Mouse (Mus musculus) hindbrain, embryonic 12.5 days (tissue): ENCODE measurements at regions not wholly inside any gene's neighbourhood (a gene's known extent, or its start where the extent isn't known, plus 50 kb on each side); places are given as distances from the start of the nearest gene placed in this dataset.

Source experiments
- ATAC-seq: fragments of 200-750 bp; cut with Nextera tagmentation; 2 replicates; pipeline ENCODE4 v1.8.0; 2017; ENCODE audit warnings: moderate TSS enrichment; ENCODE audit not compliant: low FRiP score
- H3K27ac ChIP-seq: fragments of 300-500 bp; sonication (generic); 2 replicates; pipeline ENCODE4 v1.5.1; 2016; ENCODE audit warnings: mild to moderate bottlenecking
- H3K27me3 ChIP-seq: fragments of 300-500 bp; sonication (generic); 2 replicates; pipeline ENCODE4 v1.6.1; 2016; ENCODE audit warnings: mild to moderate bottlenecking
- H3K36me3 ChIP-seq: fragments of 300-500 bp; sonication (generic); 2 replicates; pipeline ENCODE4 v1.6.1; 2016; ENCODE audit warnings: mild to moderate bottlenecking
- H3K4me1 ChIP-seq: fragments of 300-500 bp; sonication (generic); 2 replicates; pipeline ENCODE4 v1.6.1; 2016
- H3K4me2 ChIP-seq: fragments of 300-500 bp; sonication (generic); replicated peaks from 2 replicates; pipeline ENCODE4 v1.6.1; 2016; ENCODE audit warnings: mild to moderate bottlenecking
- H3K4me3 ChIP-seq: fragments of 300-500 bp; sonication (generic); 2 replicates; pipeline ENCODE4 v1.5.1; 2016; ENCODE audit warnings: mild to moderate bottlenecking
- H3K9ac ChIP-seq: fragments of 300-500 bp; sonication (generic); 2 replicates; pipeline ENCODE4 v1.6.1; 2016; ENCODE audit warnings: mild to moderate bottlenecking, moderate library complexity
- H3K9me3 ChIP-seq: fragments of 300-500 bp; sonication (generic); replicated peaks from 2 replicates; pipeline ENCODE4 v1.6.1; 2016; ENCODE audit warnings: mild to moderate bottlenecking
- WGBS: fragments of 180-500 bp; shearing (Covaris S2); methylation state at CpG from one replicate; pipeline ENCODE4 v1.1.7; 2016; 5-methylcytosine and 5-hydroxymethylcytosine counted together

DNA sequence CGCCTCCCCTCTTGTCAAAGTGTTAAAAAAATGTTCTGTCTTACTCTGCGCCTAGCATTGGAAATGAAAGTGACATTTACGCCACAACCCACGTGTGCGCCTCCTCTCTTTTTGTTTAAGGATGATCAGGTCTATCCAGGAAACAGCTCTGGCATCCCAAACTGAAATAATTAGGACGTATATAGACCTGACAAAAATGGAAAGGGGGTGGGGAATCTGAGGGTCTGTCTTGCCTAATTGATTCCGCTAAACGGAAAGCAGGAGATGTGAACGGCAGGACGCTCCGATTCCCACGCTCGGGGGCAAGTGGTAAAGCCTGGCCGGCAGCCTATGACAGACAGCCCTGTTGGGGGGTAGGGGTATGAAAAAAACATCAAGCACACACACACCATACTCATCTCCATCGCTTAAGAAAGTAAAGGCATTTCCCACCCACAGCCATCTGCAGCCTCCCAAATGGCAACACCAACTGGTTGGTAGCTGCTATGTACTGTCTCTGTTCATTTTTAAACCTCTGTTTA lies 235.8 kb downstream of the Mef2c start:
- Histone ChIP-seq H3K27me3 (no peaks in the 10 kb centered on the region), H3K27ac (peak overlapping the region; percentile 97), H3K4me2 (peak overlapping the region; percentile 60), H3K9me3 (no peaks in the 10 kb centered on the region), H3K4me1 (peaks cover 7% of the 10 kb centered on the region; the same call in 1 of the 2 replicates), H3K36me3 (no peaks in the 10 kb centered on the region; the same call in 1 of the 2 replicates), H3K9ac (peak overlapping the region; percentile 88), H3K4me3 (peak overlapping the region; percentile 46)
- WGBS = 2% methylated on average over 15 of the region's 15 CpGs
- ATAC-seq = peak; percentile 84

DNA sequence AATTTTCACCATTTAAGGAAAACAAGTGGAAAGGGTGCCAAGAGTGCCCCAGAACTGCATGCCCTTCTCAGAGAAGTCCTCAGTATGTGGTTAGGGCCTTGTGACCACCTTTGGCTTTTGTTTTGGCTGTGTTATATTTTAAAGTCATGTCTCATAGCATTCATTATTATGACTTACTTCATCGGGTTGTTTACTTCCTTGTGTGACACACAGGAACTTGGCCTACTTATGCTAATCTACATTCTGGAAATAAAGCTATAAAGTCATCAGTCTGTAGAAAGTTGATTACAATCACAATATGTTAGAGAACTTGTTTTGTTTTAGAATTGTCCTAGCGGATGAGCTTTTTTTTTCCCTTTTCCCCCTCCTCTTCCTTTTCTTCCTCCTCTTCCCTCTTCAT lies 236.3 kb downstream of the Mef2c start:
- WGBS = 23% methylated on average over 2 of the region's 2 CpGs
- peak overlapping the region; percentile 88 for H3K9ac ChIP-seq
- no peaks in the 10 kb centered on the region; the same call in 1 of the 2 replicates for H3K36me3 ChIP-seq

GRCm38 (mm10) chr13:83740771-83741170 lies 236.9 kb downstream of the Mef2c start:
- no peaks in the 10 kb centered on the region for H3K27me3 ChIP-seq
- ATAC-seq = no peak
- H3K4me3 ChIP-seq = peak overlapping the region; percentile 46
- no peaks in the 10 kb centered on the region for H3K9me3 ChIP-seq
- H3K4me1 ChIP-seq = peaks cover 11% of the 10 kb centered on the region; the same call in 1 of the 2 replicates
- peak overlapping the region; percentile 97 for H3K27ac ChIP-seq
- H3K9ac ChIP-seq = peak overlapping the region; percentile 88
- peak overlapping the region; percentile 60 for H3K4me2 ChIP-seq
- WGBS = 11% methylated on average over 4 of the region's 4 CpGs
- H3K36me3 ChIP-seq = no peaks in the 10 kb centered on the region; the same call in 1 of the 2 replicates

More for the DNA sequence above, 236.3 kb downstream of the Mef2c start:
- peak overlapping the region; percentile 46 for H3K4me3 ChIP-seq
- no peaks in the 10 kb centered on the region for H3K27me3 ChIP-seq
- no peaks in the 10 kb centered on the region for H3K9me3 ChIP-seq
- H3K4me1 ChIP-seq = peaks cover 11% of the 10 kb centered on the region; the same call in 1 of the 2 replicates
- peak overlapping the region; percentile 97 for H3K27ac ChIP-seq
- ATAC-seq = peak; percentile 1; the same call in 1 of the 2 replicates
- H3K4me2 ChIP-seq = peak overlapping the region; percentile 60

DNA sequence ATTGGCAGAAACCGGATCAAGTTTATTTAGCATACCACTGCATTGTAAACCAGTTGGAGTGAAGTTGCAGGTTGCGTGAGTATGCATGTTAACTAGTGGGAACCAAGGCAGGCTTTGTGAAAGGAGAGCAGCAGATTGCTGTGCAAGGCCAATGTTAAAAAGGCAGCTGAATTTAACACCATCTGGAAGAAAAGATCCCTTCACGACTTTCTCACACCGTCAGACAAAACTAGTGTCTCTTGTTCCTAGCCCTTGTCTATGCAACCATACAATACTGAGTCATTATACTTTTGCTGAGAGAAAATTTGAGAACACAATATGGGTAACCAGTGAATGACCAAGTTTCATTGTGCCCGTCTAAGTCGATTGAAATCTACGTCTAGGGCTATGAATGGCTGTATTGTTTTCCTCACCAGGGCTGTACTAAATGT lies 237.8 kb downstream of the Mef2c start:
- peak; percentile 11 for ATAC-seq
- Histone ChIP-seq H3K9ac (peak overlapping the region; percentile 41), H3K4me2 (peak overlapping the region; percentile 60), H3K4me3 (peak overlapping the region; percentile 25), H3K9me3 (no peaks in the 10 kb centered on the region), H3K27me3 (no peaks in the 10 kb centered on the region), H3K36me3 (no peaks in the 10 kb centered on the region; the same call in 1 of the 2 replicates), H3K27ac (peak overlapping the region; percentile 84), H3K4me1 (peaks cover 11% of the 10 kb centered on the region; the same call in 1 of the 2 replicates)
- WGBS = 10% methylated on average over 7 of the region's 7 CpGs

DNA sequence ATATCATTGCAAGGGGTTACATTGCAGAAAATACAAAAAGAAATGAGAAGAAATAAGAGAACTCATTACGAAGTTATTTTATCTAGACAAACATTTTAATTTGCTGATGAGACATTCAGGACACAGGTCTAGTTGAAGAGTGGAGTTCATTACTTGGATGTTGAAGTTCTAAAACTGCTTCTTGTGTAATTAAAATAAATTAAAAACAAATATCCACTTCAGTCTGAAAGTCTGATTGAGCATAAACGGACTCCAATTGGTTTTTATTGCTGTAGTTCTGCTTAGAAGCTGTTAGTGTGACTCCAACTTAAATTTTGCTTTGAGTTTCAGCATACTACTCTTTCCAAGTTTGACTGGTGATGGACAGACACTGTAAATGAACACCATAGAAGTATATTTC lies 238.3 kb downstream of the Mef2c start:
- peak overlapping the region; percentile 84 for H3K27ac ChIP-seq
- peak overlapping the region; percentile 60 for H3K4me2 ChIP-seq
- no peaks in the 10 kb centered on the region for H3K27me3 ChIP-seq
- peaks cover 11% of the 10 kb centered on the region; the same call in 1 of the 2 replicates for H3K4me1 ChIP-seq
- no peak overlapping the region for H3K4me3 ChIP-seq
- H3K9ac ChIP-seq = no peak overlapping the region
- 31% methylated on average over 2 of the region's 2 CpGs for WGBS
- no peaks in the 10 kb centered on the region; the same call in 1 of the 2 replicates for H3K36me3 ChIP-seq
- no peak for ATAC-seq
- H3K9me3 ChIP-seq = no peaks in the 10 kb centered on the region

DNA sequence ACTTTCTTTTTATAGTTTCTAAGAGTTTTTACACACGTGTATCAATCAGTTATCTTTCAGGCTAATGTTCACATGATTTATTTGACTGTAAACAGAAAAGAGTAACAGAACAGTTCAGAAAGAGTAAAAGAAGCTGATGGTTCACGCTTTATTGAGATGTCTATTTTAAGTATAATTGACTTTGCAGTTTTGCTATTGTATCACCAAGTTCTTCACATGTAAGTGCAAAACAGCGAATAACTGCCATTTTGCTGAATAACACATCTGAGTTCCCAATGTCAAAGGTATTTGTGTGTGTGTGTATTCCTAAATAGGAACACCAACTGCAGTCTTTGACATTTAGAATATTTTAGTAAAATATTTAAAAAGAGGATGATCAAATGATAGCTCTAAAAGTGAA lies 238.7 kb downstream of the Mef2c start:
- WGBS = 58% methylated on average over 3 of the region's 3 CpGs
- no peaks in the 10 kb centered on the region; the same call in 1 of the 2 replicates for H3K36me3 ChIP-seq
- H3K9ac ChIP-seq = no peak overlapping the region
- no peaks in the 10 kb centered on the region for H3K27me3 ChIP-seq
- H3K9me3 ChIP-seq = no peaks in the 10 kb centered on the region
- H3K4me1 ChIP-seq = peaks cover 11% of the 10 kb centered on the region; the same call in 1 of the 2 replicates
- peak overlapping the region; percentile 60 for H3K4me2 ChIP-seq
- peak overlapping the region; percentile 84 for H3K27ac ChIP-seq
- ATAC-seq = no peak
- H3K4me3 ChIP-seq = no peak overlapping the region

DNA sequence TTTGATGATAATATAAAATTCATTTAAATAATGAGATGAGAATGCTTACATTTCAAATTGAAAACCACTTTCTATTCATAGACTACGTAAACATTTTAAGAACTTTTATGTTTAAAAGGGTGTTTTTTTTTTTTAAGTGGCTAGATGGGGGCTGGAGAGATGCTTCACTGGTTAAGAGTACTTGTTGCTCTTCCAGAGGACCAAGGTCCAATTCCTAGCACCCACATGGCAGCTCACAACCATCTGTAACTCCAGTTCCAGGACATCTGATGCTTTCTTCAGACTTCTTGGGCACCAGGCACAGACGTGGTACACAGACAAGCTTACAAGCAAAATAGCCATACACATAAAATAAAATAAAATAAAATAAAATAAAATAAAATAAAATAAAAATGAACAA lies 239.5 kb downstream of the Mef2c start:
- no peaks in the 10 kb centered on the region for H3K9me3 ChIP-seq
- H3K9ac ChIP-seq = no peak overlapping the region
- no peak overlapping the region for H3K4me2 ChIP-seq

GRCm38 (mm10) chr13:83744110-83744752 lies 240.4 kb downstream of the Mef2c start:
- H3K27ac ChIP-seq = peak overlapping the region; percentile 97
- H3K27me3 ChIP-seq = no peaks in the 10 kb centered on the region
- H3K9ac ChIP-seq = peak overlapping the region; percentile 68
- peak overlapping the region; percentile 42 for H3K4me3 ChIP-seq
- H3K9me3 ChIP-seq = no peaks in the 10 kb centered on the region
- H3K4me1 ChIP-seq = peaks cover 11% of the 10 kb centered on the region; the same call in 1 of the 2 replicates
- H3K4me2 ChIP-seq = peak overlapping the region; percentile 61
- no peak for ATAC-seq
- 24% methylated on average over 8 of the region's 8 CpGs for WGBS
- no peaks in the 10 kb centered on the region for H3K36me3 ChIP-seq

More for the DNA sequence above, 239.5 kb downstream of the Mef2c start:
- 69% methylated on average over 2 of the region's 2 CpGs for WGBS
- peak overlapping the region; percentile 52; the same call in 1 of the 2 replicates for H3K27ac ChIP-seq
- H3K4me3 ChIP-seq = no peak overlapping the region
- no peaks in the 10 kb centered on the region for H3K27me3 ChIP-seq
- ATAC-seq = no peak
- H3K36me3 ChIP-seq = no peaks in the 10 kb centered on the region
- H3K4me1 ChIP-seq = peaks cover 11% of the 10 kb centered on the region; the same call in 1 of the 2 replicates

- under 1% methylated on average over 37 of the region's 38 CpGs for WGBS
Observed at GRCm38 (mm10) chr13:83744981-83745555, 241.2 kb downstream of the Mef2c start.

DNA sequence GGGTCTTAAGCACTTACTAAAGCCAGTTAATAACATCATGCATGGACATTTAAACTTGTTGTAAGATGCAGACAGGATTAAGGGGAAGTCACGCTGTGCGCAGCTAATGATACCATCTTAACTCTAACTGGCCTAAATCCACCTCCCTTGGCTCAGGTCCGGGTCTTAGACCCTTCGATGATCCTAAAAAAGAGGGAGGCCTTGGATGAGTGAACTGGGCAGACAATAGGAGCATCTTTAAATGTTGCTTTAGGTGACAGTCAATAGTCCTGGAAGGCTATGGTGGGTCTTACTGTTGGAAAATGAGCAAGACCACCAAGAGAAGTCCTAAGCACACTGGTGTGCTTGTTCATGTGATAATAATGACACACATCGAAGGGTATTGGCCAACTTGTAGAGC lies 242.1 kb downstream of the Mef2c start:
- H3K9ac ChIP-seq = no peak overlapping the region
- H3K9me3 ChIP-seq = no peaks in the 10 kb centered on the region
- H3K36me3 ChIP-seq = no peaks in the 10 kb centered on the region
- no peak overlapping the region for H3K4me3 ChIP-seq
- no peak for ATAC-seq
- 86% methylated on average over 5 of the region's 5 CpGs for WGBS
- H3K4me2 ChIP-seq = no peak overlapping the region
- H3K27me3 ChIP-seq = no peaks in the 10 kb centered on the region
- peaks cover 11% of the 10 kb centered on the region; the same call in 1 of the 2 replicates for H3K4me1 ChIP-seq
- H3K27ac ChIP-seq = no peak overlapping the region

More at GRCm38 (mm10) chr13:83744981-83745555, 241.2 kb downstream of the Mef2c start:
- Histone ChIP-seq H3K9ac (peak overlapping the region; percentile 68), H3K27me3 (no peaks in the 10 kb centered on the region), H3K4me2 (peak overlapping the region; percentile 61), H3K4me1 (peaks cover 11% of the 10 kb centered on the region; the same call in 1 of the 2 replicates), H3K4me3 (peak overlapping the region; percentile 42), H3K36me3 (no peaks in the 10 kb centered on the region), H3K27ac (peak overlapping the region; percentile 97), H3K9me3 (no peaks in the 10 kb centered on the region)
- peak; percentile 93 for ATAC-seq

DNA sequence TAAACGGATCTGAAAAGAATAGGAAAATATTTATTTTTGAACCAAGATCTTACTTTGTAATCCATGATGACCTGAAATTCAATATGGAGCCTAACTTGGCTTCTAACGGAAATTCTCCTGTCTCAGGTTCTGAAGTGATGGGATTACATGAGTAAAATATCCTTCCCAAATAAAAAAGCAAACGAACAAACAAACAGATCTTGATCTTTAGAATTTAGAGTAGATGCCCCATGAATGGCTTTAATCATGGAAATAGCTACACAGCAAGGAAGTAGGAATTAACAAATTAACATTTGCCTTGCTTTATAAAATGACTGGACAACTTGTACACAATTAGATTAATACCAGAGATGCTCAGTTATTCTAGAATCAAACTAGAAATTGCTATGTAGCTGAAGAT lies 243.8 kb downstream of the Mef2c start:
- ATAC-seq = no peak
- Histone ChIP-seq H3K9me3 (no peaks in the 10 kb centered on the region), H3K27me3 (no peaks in the 10 kb centered on the region), H3K4me1 (peaks cover 7% of the 10 kb centered on the region; the same call in 1 of the 2 replicates), H3K27ac (peak overlapping the region; percentile 67; the same call in 1 of the 2 replicates), H3K36me3 (no peaks in the 10 kb centered on the region), H3K4me2 (no peak overlapping the region), H3K9ac (no peak overlapping the region), H3K4me3 (no peak overlapping the region)
- 71% methylated on average over 3 of the region's 3 CpGs for WGBS
